Mouse (Mus musculus) neural tube, embryonic 15.5 days (tissue): ENCODE data around the gene Tspan9. TPM values are rescaled to one million over a fixed set of nuclear protein-coding genes. Genes with fewer than 3 reads are reported as not detected.

Experiments
- ATAC-seq: fragments of 200-750 bp; cut with Nextera tagmentation; 2 replicates; pipeline ENCODE4 v1.8.0; 2017; ENCODE audit warnings: mild to moderate bottlenecking, moderate TSS enrichment, moderate library complexity; ENCODE audit not compliant: low FRiP score
- H3K27ac ChIP-seq: fragments of 300-500 bp; sonication (generic); replicated peaks from 2 replicates; pipeline ENCODE4 v1.5.1; 2015; ENCODE audit warnings: mild to moderate bottlenecking, inconsistent platforms
- H3K27me3 ChIP-seq: fragments of 300-500 bp; sonication (generic); replicated peaks from 2 replicates; pipeline ENCODE4 v1.6.1; 2015; ENCODE audit warnings: inconsistent platforms
- H3K36me3 ChIP-seq: fragments of 300-500 bp; sonication (generic); 2 replicates; pipeline ENCODE4 v1.6.1; 2015; ENCODE audit warnings: inconsistent platforms
- H3K4me1 ChIP-seq: fragments of 300-500 bp; sonication (generic); 2 replicates; pipeline ENCODE4 v1.6.1; 2015; ENCODE audit warnings: inconsistent platforms
- H3K4me2 ChIP-seq: fragments of 300-500 bp; sonication (generic); 2 replicates; pipeline ENCODE4 v1.6.1; 2015; ENCODE audit warnings: inconsistent platforms, mild to moderate bottlenecking, moderate library complexity
- H3K4me3 ChIP-seq: fragments of 300-500 bp; sonication (generic); replicated peaks from 2 replicates; pipeline ENCODE4 v1.5.1; 2015; ENCODE audit warnings: mild to moderate bottlenecking, inconsistent platforms
- H3K9ac ChIP-seq: fragments of 300-500 bp; sonication (generic); replicated peaks from 2 replicates; pipeline ENCODE4 v1.6.1; 2015; ENCODE audit warnings: mild to moderate bottlenecking, inconsistent platforms
- H3K9me3 ChIP-seq: fragments of 300-500 bp; sonication (generic); replicated peaks from 2 replicates; pipeline ENCODE4 v1.6.1; 2016; ENCODE audit warnings: inconsistent platforms
- WGBS: fragments of 180-500 bp; shearing (Covaris S2); methylation state at CpG from one replicate; pipeline ENCODE4 v1.1.7; 2015; ENCODE audit warnings: mixed read lengths; 5-methylcytosine and 5-hydroxymethylcytosine counted together
- polyA plus RNA-seq: library from polyadenylated mRNA; unstranded; fragments of >200 nt; fragmentation: Nextera tagmentation; extraction: Ambion mirVana; gene quantifications from 2 replicates; pipeline ENCODE4 v1.2.1, GENCODE M21; 2015

The Tspan9 gene
- polyA plus RNA-seq, 1 experiment from 2014 or later: 48.3 TPM

- Histone ChIP-seq H3K9ac (no peak overlapping the region), H3K4me1 (peaks cover 33% of the 10 kb centered on the region), H3K4me2 (no peak overlapping the region), H3K27ac (no peak overlapping the region), H3K27me3 (no peaks in the 10 kb centered on the region), H3K9me3 (no peaks in the 10 kb centered on the region), H3K36me3 (no peaks in the 10 kb centered on the region), H3K4me3 (no peak overlapping the region)
- WGBS: 85% methylated on average over 8 of the region's 8 CpGs
- no peak for ATAC-seq
Observed at GRCm38 (mm10) chr6:128068144-128068543, 75.2 kb downstream of the Tspan9 start.

DNA sequence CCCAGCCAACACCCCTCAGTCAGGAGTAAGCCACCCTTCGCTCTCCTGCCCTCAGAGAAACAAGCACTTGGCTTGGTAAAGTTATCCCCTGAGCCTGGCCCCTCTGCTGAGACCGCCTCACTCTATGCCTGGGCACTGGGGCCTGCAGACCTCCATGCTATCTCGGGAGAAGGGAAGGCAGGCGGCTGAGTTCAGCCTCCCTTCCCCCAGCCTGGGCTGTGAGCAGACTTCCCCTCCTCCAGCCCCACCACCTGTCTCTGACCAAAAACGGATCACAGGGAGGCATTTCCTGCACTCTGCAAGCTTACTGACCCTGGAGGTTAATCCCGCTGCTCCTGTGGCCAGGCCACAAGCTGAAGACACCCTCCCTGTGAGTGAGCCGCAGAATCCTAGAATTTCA, 77.4 kb downstream of the Tspan9 start:
- no peak overlapping the region for H3K4me2 ChIP-seq
- H3K9me3 ChIP-seq: no peaks in the 10 kb centered on the region; the same call in 1 of the 2 replicates
- H3K4me1 ChIP-seq: peaks cover 21% of the 10 kb centered on the region
- 45% methylated on average over 7 of the region's 7 CpGs for WGBS
- no peaks in the 10 kb centered on the region for H3K36me3 ChIP-seq
- H3K27ac ChIP-seq: no peak overlapping the region
- H3K4me3 ChIP-seq: no peak overlapping the region
- H3K9ac ChIP-seq: no peak overlapping the region
- 0 out of 2 replicates have a peak, but pooled peaks have one; percentile 8 for ATAC-seq
- no peaks in the 10 kb centered on the region for H3K27me3 ChIP-seq

- 81% methylated on average over 1 of the region's 1 CpGs for WGBS
- H3K4me1 ChIP-seq: peaks cover 24% of the 10 kb centered on the region
- H3K9ac ChIP-seq: no peak overlapping the region
- no peaks in the 10 kb centered on the region; the same call in 1 of the 2 replicates for H3K9me3 ChIP-seq
- no peak overlapping the region for H3K27ac ChIP-seq
- no peaks in the 10 kb centered on the region for H3K36me3 ChIP-seq
- no peaks in the 10 kb centered on the region for H3K27me3 ChIP-seq
- no peak overlapping the region for H3K4me2 ChIP-seq
- ATAC-seq: no peak
- H3K4me3 ChIP-seq: no peak overlapping the region
Observed at GRCm38 (mm10) chr6:128063501-128063900, 79.9 kb downstream of the Tspan9 start.

DNA sequence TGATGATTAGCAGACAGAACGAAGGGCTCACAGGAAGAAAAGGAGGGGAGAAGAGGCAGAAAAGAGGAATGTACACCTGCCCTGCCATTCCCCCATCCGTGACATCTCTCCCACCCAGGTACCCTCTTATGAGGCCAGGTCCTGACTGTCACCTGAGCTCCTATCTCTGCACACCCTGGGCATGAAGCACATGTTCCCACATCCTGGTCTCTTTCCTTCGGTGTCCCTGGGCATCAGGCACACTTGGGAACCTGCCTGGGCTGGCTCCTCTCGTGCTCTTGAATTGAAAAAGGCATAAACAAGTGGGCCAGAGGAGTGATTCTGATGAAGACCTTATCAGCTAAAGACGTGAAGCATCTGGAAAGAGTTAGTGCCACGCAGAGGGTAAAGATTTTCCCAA, 80.6 kb downstream of the Tspan9 start:
- Histone ChIP-seq H3K9me3 (no peaks in the 10 kb centered on the region; the same call in 1 of the 2 replicates), H3K9ac (no peak overlapping the region), H3K4me1 (peaks cover 30% of the 10 kb centered on the region), H3K27ac (no peak overlapping the region), H3K4me2 (no peak overlapping the region), H3K27me3 (no peaks in the 10 kb centered on the region), H3K36me3 (no peaks in the 10 kb centered on the region), H3K4me3 (no peak overlapping the region)
- 88% methylated on average over 6 of the region's 6 CpGs for WGBS
- no peak for ATAC-seq

GRCm38 (mm10) chr6:128062216-128062615, 81.2 kb downstream of the Tspan9 start:
- Histone ChIP-seq H3K36me3 (no peaks in the 10 kb centered on the region), H3K4me3 (no peak overlapping the region), H3K27me3 (no peaks in the 10 kb centered on the region), H3K27ac (no peak overlapping the region), H3K4me1 (peaks cover 30% of the 10 kb centered on the region), H3K4me2 (no peak overlapping the region), H3K9me3 (no peaks in the 10 kb centered on the region; the same call in 1 of the 2 replicates), H3K9ac (no peak overlapping the region)
- 95% methylated on average over 13 of the region's 13 CpGs for WGBS
- ATAC-seq: no peak

GRCm38 (mm10) chr6:128061342-128061741, 82.1 kb downstream of the Tspan9 start:
- Histone ChIP-seq H3K27me3 (no peaks in the 10 kb centered on the region), H3K4me1 (peaks cover 27% of the 10 kb centered on the region), H3K9me3 (no peaks in the 10 kb centered on the region; the same call in 1 of the 2 replicates), H3K9ac (no peak overlapping the region), H3K36me3 (no peaks in the 10 kb centered on the region), H3K4me2 (no peak overlapping the region), H3K27ac (no peak overlapping the region), H3K4me3 (no peak overlapping the region)
- ATAC-seq: no peak
- 88% methylated on average over 5 of the region's 5 CpGs for WGBS

- ATAC-seq: peak; percentile 81
- H3K27me3 ChIP-seq: no peaks in the 10 kb centered on the region
- 0 out of 2 replicates have a peak overlapping the region, but pooled peaks have one; percentile 17 for H3K9ac ChIP-seq
- no peaks in the 10 kb centered on the region for H3K36me3 ChIP-seq
- H3K4me1 ChIP-seq: peaks cover 15% of the 10 kb centered on the region
- H3K9me3 ChIP-seq: no peaks in the 10 kb centered on the region; the same call in 1 of the 2 replicates
- peak overlapping the region; percentile 23 for H3K4me2 ChIP-seq
- H3K4me3 ChIP-seq: no peak overlapping the region
- 23% methylated on average over 9 of the region's 9 CpGs for WGBS
- peak overlapping the region; percentile 58; the same call in 1 of the 2 replicates for H3K27ac ChIP-seq
Observed at GRCm38 (mm10) chr6:128058570-128058969, 84.8 kb downstream of the Tspan9 start.

DNA sequence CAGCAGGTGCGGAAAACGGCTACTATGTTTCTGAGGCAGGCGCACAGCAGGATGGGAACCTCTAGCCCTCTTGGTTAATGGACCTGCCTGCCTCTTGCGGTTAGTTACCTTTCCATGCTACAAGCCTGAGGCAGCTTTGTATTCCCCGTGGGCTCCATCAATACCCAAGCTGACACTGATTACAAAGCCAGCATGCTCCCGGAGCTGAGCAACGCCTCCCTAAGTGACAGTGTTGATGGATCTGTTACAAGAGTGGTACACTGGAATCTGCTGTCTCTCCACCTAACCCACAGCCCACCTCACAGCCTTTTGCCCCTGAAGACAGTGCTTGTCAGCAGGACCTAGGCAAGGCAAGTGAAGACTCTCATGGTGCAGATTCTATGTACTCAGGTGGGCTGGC, 85.2 kb downstream of the Tspan9 start:
- Histone ChIP-seq H3K4me2 (peak overlapping the region; percentile 23; the same call in 1 of the 2 replicates), H3K4me3 (no peak overlapping the region), H3K9me3 (no peaks in the 10 kb centered on the region; the same call in 1 of the 2 replicates), H3K4me1 (peaks cover 19% of the 10 kb centered on the region), H3K9ac (0 out of 2 replicates have a peak overlapping the region, but pooled peaks have one; percentile 17), H3K36me3 (no peaks in the 10 kb centered on the region), H3K27me3 (no peaks in the 10 kb centered on the region), H3K27ac (peak overlapping the region; percentile 58; the same call in 1 of the 2 replicates)
- peak; percentile 55 for ATAC-seq
- 27% methylated on average over 7 of the region's 7 CpGs for WGBS

DNA sequence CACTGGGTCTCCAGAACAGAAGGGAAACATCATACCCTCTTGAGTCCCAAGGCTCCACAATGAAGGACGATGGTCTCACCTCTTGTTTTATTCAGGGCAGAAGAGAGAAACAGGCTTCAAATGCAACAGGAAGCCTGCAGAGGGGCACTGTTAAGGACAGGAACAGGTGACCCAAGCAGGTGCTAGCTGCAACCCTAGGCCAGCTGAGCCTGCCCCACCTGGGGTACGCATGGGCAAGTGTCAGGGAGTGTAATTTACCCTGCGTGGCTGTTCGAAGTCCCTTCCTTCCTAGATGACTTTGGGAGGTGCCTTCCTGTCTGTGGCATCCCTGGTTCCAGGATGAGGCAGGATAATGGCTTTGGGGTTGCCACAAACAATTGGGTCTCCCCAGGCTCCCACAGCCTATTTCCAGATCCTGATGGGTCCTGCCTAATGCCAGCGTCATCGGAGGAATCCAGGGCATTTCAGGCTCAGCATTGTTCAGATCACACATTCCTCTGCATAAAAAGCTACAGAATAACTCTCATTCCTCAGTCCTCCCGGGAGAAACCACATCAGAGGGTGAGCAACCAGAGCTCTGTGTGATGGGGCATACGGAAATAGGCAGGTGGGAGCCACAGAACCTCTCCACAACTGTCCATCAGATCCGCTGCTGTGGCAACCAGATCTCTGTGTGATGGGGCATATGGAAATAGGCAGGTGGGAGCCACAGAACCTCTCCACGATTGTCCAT, 90.2 kb downstream of the Tspan9 start:
- Histone ChIP-seq H3K27me3 (no peaks in the 10 kb centered on the region), H3K36me3 (no peaks in the 10 kb centered on the region), H3K4me3 (no peak overlapping the region), H3K9me3 (no peaks in the 10 kb centered on the region), H3K9ac (no peak overlapping the region), H3K27ac (no peak overlapping the region), H3K4me1 (peaks cover 13% of the 10 kb centered on the region), H3K4me2 (no peak overlapping the region)
- peak; percentile 31; the same call in 1 of the 2 replicates for ATAC-seq
- 65% methylated on average over 10 of the region's 10 CpGs for WGBS

DNA sequence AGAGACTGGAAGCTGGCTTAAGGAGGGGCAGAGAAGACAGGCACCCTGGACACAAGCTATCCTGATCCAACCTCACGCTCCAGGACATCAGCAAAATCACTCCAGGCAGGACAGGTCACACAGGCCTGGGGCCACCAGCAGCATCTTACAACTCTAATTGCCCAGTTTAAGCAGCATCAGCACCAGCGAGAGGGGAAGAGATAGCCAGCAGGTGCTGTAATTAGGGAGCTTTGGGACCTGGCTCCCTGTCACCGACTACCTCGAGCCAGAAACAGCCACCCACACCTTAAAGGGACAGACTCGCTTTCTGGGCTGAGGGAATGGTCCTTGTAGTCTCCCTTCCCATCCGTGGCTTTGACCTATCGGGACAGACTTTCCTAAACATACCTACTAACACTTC, 95.7 kb downstream of the Tspan9 start:
- peaks cover 8% of the 10 kb centered on the region; the same call in 1 of the 2 replicates for H3K4me1 ChIP-seq
- no peak overlapping the region for H3K4me2 ChIP-seq
- no peak overlapping the region for H3K4me3 ChIP-seq
- H3K36me3 ChIP-seq: no peaks in the 10 kb centered on the region
- H3K9me3 ChIP-seq: no peaks in the 10 kb centered on the region
- WGBS: 61% methylated on average over 7 of the region's 7 CpGs
- H3K27ac ChIP-seq: no peak overlapping the region
- H3K27me3 ChIP-seq: no peaks in the 10 kb centered on the region; the same call in 1 of the 2 replicates
- no peak for ATAC-seq
- no peak overlapping the region for H3K9ac ChIP-seq

- Histone ChIP-seq H3K9ac (no peak overlapping the region), H3K27ac (no peak overlapping the region), H3K27me3 (no peaks in the 10 kb centered on the region; the same call in 1 of the 2 replicates), H3K4me1 (peaks cover 9% of the 10 kb centered on the region), H3K4me3 (no peak overlapping the region), H3K9me3 (no peaks in the 10 kb centered on the region), H3K36me3 (no peaks in the 10 kb centered on the region), H3K4me2 (no peak overlapping the region)
- WGBS: 89% methylated on average over 8 of the region's 8 CpGs
- no peak for ATAC-seq
Observed at GRCm38 (mm10) chr6:128047239-128047638, 96.2 kb downstream of the Tspan9 start.

DNA sequence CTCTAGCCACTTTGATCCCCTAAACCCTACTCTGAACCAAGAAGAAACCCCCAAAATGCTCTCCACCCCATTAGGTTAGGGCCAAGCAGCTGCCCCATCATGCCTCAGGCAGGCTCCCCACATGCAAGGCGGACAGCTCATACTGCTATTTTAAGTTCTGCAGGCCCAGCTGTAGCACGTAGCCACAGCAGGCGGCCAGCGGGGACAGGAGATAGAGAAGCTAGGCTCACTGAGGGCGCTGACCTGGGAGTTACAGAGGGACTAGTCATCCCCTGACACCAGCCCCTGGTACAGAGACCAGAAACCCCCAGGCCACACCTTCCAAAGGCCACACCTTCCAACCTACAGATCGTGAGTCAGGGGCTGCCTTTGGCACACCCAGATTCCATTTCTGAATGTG, 96.6 kb downstream of the Tspan9 start:
- H3K4me2 ChIP-seq: no peak overlapping the region
- no peaks in the 10 kb centered on the region for H3K36me3 ChIP-seq
- no peak overlapping the region for H3K27ac ChIP-seq
- peaks cover 13% of the 10 kb centered on the region for H3K4me1 ChIP-seq
- ATAC-seq: no peak
- H3K9me3 ChIP-seq: no peaks in the 10 kb centered on the region
- H3K27me3 ChIP-seq: no peaks in the 10 kb centered on the region; the same call in 1 of the 2 replicates
- H3K9ac ChIP-seq: no peak overlapping the region
- no peak overlapping the region for H3K4me3 ChIP-seq
- WGBS: 81% methylated on average over 6 of the region's 6 CpGs
